Mouse (Mus musculus): ENCODE data around the gene Surf4. TPM values are rescaled to one million over a fixed set of nuclear protein-coding genes. Genes with fewer than 3 reads are reported as not detected.
A peak's percentile ranks its signal among the peaks of the same experiment; 100 is the strongest.
"Not testable (repeated sequence)": the region's sequence is repeated elsewhere in the genome, so short reads cannot be mapped to it uniquely, and the experiment has no call there.

The Surf4 gene
- polyA plus RNA-seq, 1 experiment: 198 TPM

DNA sequence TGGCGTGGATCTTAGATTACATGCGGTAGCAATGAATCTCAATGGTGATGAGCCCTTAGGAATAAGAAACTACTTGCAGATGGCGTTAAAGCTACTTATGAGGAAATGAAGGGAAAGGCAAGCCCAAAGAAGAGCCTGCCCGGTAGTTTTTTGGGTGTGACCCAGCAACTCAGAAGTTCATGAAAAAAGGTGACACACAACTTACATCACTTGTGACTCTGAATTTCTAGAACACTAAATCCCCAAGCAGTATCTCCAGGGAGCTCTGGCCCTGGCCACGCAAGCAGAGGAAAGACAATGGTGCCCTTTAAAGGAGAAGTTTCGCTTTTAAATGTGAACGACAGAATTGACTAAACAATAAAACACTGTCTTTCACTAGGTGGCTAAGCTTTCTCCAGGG lies 30.4 kb downstream of the Surf4 start:
- Histone ChIP-seq H3K36me3 (ENCODE audit: control insufficient read depth, insufficient read depth, low read length) (no peaks in the 10 kb centered on the region), H3K4me3 (ENCODE audit: insufficient read depth, low read depth, low read length) (peak overlapping the region; percentile 91), H3K27me3 (replicated peaks; ENCODE audit: control insufficient read depth, insufficient read depth, low read length) (no peaks in the 10 kb centered on the region), H3K27ac (ENCODE audit: insufficient read depth, low read depth, low read length) (peak overlapping the region; percentile 68), H3K4me1 (ENCODE audit: control insufficient read depth, insufficient read depth, low read length) (peaks cover 17% of the 10 kb centered on the region)
- 8% methylated on average over 7 of the region's 7 CpGs for WGBS
- TF ChIP-seq POLR2A (IDR thresholded peaks at IDR 0.05; ENCODE audit: low read depth, low read length): no peak
- TF ChIP-seq CTCF (conservative IDR thresholded peaks at IDR 0.05; ENCODE audit: insufficient read depth, insufficient read length, low read depth, low read length): no peak
- no peak for DNase-seq

DNA sequence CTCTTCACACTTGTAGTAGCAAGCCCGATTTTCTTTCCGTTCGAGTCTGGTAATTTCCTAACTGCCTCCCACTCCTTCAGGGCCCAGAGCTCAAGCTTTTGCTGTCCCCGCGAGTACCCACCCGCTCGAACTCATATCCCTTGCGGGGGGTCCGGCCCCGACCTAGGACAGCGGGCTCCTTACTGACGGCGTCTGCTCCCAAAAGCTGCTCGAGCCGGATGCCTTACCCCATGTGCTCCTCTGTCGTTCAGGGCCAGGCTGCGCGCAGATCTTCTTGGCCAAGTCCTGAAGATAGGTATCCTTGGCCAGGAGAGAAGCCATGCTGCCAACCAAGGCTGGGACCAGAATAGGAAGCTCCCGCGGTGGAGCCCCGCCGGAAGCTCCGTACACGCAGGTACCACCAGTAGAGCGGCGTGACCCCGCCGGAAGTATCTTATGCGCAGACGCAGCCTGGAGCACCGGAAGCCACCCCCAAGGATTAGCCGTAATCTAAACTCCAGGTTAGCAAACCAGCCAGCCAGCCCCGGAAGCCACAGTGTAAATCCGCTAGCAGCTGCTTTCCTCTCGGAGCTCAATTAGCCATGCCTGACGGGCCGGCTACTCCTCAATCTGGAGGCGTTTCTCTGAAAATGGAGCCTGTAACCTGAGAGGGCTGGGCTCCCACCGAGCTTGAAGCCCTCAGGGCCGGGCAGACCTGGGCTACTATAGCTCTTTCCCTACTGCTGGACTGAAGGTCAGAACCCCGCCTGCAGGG lies 31.1 kb downstream of the Surf4 start, which contains the start of gene Surf6:
TSS of gene Surf6 (minus strand) at position 413 of the 754 bp plus-strand sequence.
- DNase-seq: peak; percentile 99
- TF ChIP-seq POLR2A (IDR thresholded peaks at IDR 0.05; ENCODE audit: low read depth, low read length) (peak; percentile 32), CTCF (conservative IDR thresholded peaks at IDR 0.05; ENCODE audit: insufficient read depth, insufficient read length, low read depth, low read length) (0 out of 2 replicates have a peak, but pooled peaks have one; percentile 0)
- Histone ChIP-seq H3K4me3 (ENCODE audit: insufficient read depth, low read depth, low read length) (peak within 1 kb of the TSS; percentile 91), H3K27ac (ENCODE audit: insufficient read depth, low read depth, low read length) (peak within 1 kb of the TSS; percentile 77), H3K27me3 (replicated peaks; ENCODE audit: control insufficient read depth, insufficient read depth, low read length) (no peaks in the 10 kb centered on the region), H3K4me1 (ENCODE audit: control insufficient read depth, insufficient read depth, low read length) (peaks cover 17% of the 10 kb centered on the region), H3K36me3 (ENCODE audit: control insufficient read depth, insufficient read depth, low read length) (no peaks in the 10 kb centered on the region; the same call in 1 of the 2 replicates)
- under 1% methylated on average over 41 of the region's 41 CpGs for WGBS

DNA sequence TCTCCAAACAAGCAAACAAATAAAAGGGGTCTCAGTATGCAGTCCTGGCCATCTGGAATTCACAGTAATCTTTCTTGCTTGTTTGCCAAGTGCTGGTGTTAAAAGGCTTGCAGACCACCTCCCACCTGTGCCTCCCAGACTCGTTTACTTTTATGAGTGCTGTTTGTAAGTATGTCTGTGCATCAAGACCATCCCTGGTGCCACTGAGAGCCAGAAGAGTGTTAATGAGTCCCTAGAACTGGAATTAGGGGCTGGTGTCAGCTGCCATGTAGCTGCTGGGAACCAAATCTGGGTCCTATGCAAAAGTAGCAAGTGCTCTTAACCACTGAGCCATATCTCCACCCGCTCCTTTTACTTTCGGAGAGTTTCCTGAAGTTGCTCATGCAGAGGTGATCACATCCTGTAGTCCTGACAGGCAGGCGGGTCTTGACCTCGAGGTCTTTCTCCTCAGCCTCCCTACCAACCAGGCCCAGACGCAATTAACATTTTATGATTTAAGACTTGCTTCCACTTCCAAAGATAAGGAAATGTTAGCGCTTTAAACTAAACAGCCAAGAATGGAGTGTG lies 31.8 kb downstream of the Surf4 start:
- no peak for DNase-seq
- no peaks in the 10 kb centered on the region for H3K27me3 ChIP-seq (replicated peaks; ENCODE audit: control insufficient read depth, insufficient read depth, low read length)
- H3K36me3 ChIP-seq (ENCODE audit: control insufficient read depth, insufficient read depth, low read length): no peaks in the 10 kb centered on the region; the same call in 1 of the 2 replicates
- peaks cover 13% of the 10 kb centered on the region for H3K4me1 ChIP-seq (ENCODE audit: control insufficient read depth, insufficient read depth, low read length)
- TF ChIP-seq POLR2A (IDR thresholded peaks at IDR 0.05; ENCODE audit: low read depth, low read length): no peak
- TF ChIP-seq CTCF (conservative IDR thresholded peaks at IDR 0.05; ENCODE audit: insufficient read depth, insufficient read length, low read depth, low read length): no peak
- no peak overlapping the region for H3K27ac ChIP-seq (ENCODE audit: insufficient read depth, low read depth, low read length)
- H3K4me3 ChIP-seq (ENCODE audit: insufficient read depth, low read depth, low read length): peak overlapping the region; percentile 91
- WGBS: 3% methylated on average over 7 of the region's 7 CpGs

DNA sequence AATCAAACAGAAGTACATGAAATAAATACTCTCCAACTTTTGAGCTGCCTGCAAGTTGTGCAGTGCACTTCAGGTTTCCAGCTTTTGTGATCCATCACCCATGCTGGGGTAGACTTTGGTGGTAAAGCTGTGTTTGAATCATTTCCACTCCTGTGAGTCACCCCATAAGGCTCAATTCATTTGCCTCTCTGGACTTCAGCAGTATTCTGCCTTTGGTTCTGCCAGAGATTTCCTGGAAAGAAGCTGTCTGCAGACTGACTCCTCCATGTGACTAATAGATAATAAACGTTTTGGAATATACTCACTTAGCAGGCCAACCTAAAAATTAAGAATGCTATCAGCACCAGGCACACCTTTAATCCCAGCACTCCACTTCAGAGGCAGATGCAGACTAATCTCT lies 33.0 kb downstream of the Surf4 start:
- no peak overlapping the region for H3K27ac ChIP-seq (ENCODE audit: insufficient read depth, low read depth, low read length)
- no peaks in the 10 kb centered on the region for H3K27me3 ChIP-seq (replicated peaks; ENCODE audit: control insufficient read depth, insufficient read depth, low read length)
- H3K4me1 ChIP-seq (ENCODE audit: control insufficient read depth, insufficient read depth, low read length): peaks cover 13% of the 10 kb centered on the region
- H3K36me3 ChIP-seq (ENCODE audit: control insufficient read depth, insufficient read depth, low read length): no peaks in the 10 kb centered on the region; the same call in 1 of the 2 replicates
- H3K4me3 ChIP-seq (ENCODE audit: insufficient read depth, low read depth, low read length): no peak overlapping the region
- TF ChIP-seq POLR2A (IDR thresholded peaks at IDR 0.05; ENCODE audit: low read depth, low read length) (no peak), CTCF (conservative IDR thresholded peaks at IDR 0.05; ENCODE audit: insufficient read depth, insufficient read length, low read depth, low read length) (no peak)
- DNase-seq: no peak
- 62% methylated on average over 1 of the region's 1 CpGs for WGBS

DNA sequence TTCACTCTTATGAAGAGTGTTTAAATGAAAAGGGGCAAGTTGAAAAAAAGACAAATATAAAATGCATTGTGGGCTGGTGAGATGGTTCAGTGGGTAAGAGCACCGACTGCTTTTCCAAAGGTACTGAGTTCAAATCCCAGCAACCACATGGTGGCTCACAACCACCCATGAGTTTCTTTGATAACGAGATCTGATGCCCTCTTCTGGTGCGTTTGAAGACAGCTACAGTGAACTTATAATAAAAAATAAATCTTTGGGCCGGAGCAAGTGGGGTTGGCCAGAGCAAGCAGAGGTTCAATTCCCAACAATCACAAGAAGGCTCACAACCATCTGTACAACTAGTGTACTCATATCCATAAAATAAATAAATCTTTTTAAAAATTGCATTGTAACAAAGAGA lies 37.8 kb downstream of the Surf4 start:
- Histone ChIP-seq H3K36me3 (ENCODE audit: control insufficient read depth, insufficient read depth, low read length) (peaks cover 1% of the 10 kb centered on the region), H3K27ac (ENCODE audit: insufficient read depth, low read depth, low read length) (no peak overlapping the region), H3K4me1 (ENCODE audit: control insufficient read depth, insufficient read depth, low read length) (no peaks in the 10 kb centered on the region), H3K4me3 (ENCODE audit: insufficient read depth, low read depth, low read length) (no peak overlapping the region), H3K27me3 (replicated peaks; ENCODE audit: control insufficient read depth, insufficient read depth, low read length) (no peaks in the 10 kb centered on the region)
- TF ChIP-seq CTCF (conservative IDR thresholded peaks at IDR 0.05; ENCODE audit: insufficient read depth, insufficient read length, low read depth, low read length) (no peak), POLR2A (IDR thresholded peaks at IDR 0.05; ENCODE audit: low read depth, low read length) (no peak)
- 90% methylated on average over 4 of the region's 4 CpGs for WGBS
- DNase-seq: no peak

DNA sequence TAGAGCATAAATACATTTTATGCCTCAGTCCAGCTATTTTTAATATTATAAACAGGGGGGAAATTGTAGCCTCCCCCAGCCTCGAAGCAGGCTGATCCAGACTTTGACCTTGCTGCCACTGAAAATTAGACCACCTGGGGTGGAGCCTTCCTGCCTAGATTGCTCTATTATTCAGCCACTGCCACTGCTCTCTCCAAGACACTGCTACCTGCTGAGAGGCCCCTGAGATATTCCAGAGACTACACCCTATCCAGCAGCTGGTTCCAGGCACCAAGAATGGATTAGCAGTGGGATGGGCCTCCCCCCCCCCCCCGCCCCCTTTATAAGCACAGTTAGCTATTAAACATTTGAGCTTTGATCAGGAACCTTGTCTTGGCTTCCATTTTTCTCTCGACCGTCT lies 47.6 kb downstream of the Surf4 start:
- 46% methylated on average over 4 of the region's 4 CpGs for WGBS
- not testable (repeated sequence) for H3K27ac ChIP-seq (ENCODE audit: insufficient read depth, low read depth, low read length); H3K4me3 ChIP-seq (ENCODE audit: insufficient read depth, low read depth, low read length); H3K27me3 ChIP-seq (replicated peaks; ENCODE audit: control insufficient read depth, insufficient read depth, low read length); DNase-seq; H3K4me1 ChIP-seq (ENCODE audit: control insufficient read depth, insufficient read depth, low read length); H3K36me3 ChIP-seq (ENCODE audit: control insufficient read depth, insufficient read depth, low read length)

DNA sequence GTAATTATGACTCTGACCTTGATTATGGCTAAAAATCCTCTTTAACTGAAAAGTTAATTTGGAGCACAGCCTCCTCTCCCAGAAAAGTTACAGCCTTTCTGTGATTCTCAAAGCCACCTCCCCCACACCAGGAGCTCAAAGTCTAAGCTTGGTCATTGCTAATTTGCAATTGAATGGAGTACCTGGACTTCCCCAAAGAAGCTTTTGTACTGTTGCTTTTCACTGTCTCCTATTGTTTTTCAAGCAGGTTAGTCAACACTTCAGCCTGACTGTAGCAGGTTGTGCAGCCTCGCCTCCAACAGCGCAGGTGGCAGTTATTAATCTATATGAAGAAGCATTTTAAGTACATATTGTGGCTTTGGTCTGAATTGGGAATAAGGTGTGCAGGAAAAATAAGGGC lies 48.2 kb downstream of the Surf4 start:
- 86% methylated on average over 2 of the region's 2 CpGs for WGBS
- not testable (repeated sequence) for H3K27ac ChIP-seq (ENCODE audit: insufficient read depth, low read depth, low read length); H3K4me1 ChIP-seq (ENCODE audit: control insufficient read depth, insufficient read depth, low read length); H3K4me3 ChIP-seq (ENCODE audit: insufficient read depth, low read depth, low read length); H3K27me3 ChIP-seq (replicated peaks; ENCODE audit: control insufficient read depth, insufficient read depth, low read length); DNase-seq; H3K36me3 ChIP-seq (ENCODE audit: control insufficient read depth, insufficient read depth, low read length)

Measured in kidney, adult 2 months (tissue).